Mouse (Mus musculus) liver, adult 2 months (tissue): Measurements from ENCODE around the gene BC003965.

Experiments used
- CTCF ChIP-seq: fragments of 200-500 bp; IDR thresholded peaks from 2 replicates; pipeline ENCODE4 v1.5.1; 2011; ENCODE audit warnings: low read depth, low read length, control low read depth
- POLR2A ChIP-seq: fragments of 200-500 bp; IDR thresholded peaks from 2 replicates; pipeline ENCODE4 v1.6.1; 2011; ENCODE audit warnings: low read length, control low read depth; ENCODE audit not compliant: insufficient read depth; ENCODE audit errors: extremely low read depth

DNA sequence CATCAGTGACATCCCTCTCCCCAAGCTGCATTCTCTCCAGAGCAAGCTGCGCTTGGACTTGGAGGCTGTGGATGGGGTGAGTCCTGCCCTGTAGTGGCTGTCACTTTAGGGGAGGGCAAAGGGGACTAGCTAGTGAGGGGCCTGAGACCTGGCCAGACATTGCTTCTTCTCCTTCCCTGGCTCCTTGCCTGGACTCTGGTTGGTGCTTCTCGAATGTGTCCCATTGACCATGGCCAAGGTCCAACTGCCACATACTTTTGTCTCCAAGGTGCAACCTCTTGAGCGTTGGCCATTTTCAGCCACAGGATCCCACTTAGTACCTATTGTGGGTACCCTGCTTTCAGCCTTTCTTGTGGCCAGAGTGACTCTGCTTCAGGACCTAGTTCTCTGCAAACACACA is 46.3 kb downstream of the BC003965 start:
- TF ChIP-seq CTCF (no peak), POLR2A (no peak)
